Mouse (Mus musculus): ENCODE results near the gene Mettl23.

Mettl23 gene

DNA sequence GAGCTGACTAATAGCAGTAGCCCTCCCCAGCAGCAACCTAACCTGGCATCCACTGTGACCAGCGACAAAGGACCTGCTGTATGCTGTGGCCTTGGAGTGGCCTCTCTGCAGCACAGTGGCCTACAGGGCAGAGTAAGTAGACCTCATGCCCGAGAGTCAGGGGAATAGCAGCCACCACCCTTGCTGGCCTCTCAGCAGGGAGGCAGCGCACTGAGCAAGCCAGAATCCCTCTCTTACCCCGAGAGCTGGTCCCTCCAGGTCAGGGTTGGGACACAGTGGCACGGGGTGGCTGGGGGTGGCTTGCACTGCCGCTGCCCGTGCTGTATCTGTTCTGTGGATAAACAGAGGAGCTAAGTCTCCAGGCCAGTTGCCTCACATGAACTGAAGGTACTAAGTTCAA, 3.5 kb upstream of the Mettl23 start:
- in situ Hi-C loops (cut with MboI; ENCODE audit: unreplicated experiment in 2 of 2), result loop anchor here in 1 of 2 experiments (25.0 kb wide), 1 partner anchor 477 kb away; no protein-coding TSS in a partner anchor

GRCm38 (mm10) chr11:116840748-116841147, 2.3 kb upstream of the Mettl23 start:
- in situ Hi-C loops (cut with MboI; ENCODE audit: unreplicated experiment in 2 of 2), result loop anchor here (10.0 to 25.0 kb wide), 2 partner anchors 478 to 816 kb away; partner anchors contain the start of gene H3f3b (in 1 of the 2)

- in situ Hi-C loops (cut with MboI; ENCODE audit: unreplicated experiment in 2 of 2), result loop anchor here (10.0 to 25.0 kb wide), 2 partner anchors 480 to 818 kb away; partner anchors contain the start of gene H3f3b (in 1 of the 2)
Observed at GRCm38 (mm10) chr11:116842531-116843260, 382 bp upstream of the Mettl23 start.

DNA sequence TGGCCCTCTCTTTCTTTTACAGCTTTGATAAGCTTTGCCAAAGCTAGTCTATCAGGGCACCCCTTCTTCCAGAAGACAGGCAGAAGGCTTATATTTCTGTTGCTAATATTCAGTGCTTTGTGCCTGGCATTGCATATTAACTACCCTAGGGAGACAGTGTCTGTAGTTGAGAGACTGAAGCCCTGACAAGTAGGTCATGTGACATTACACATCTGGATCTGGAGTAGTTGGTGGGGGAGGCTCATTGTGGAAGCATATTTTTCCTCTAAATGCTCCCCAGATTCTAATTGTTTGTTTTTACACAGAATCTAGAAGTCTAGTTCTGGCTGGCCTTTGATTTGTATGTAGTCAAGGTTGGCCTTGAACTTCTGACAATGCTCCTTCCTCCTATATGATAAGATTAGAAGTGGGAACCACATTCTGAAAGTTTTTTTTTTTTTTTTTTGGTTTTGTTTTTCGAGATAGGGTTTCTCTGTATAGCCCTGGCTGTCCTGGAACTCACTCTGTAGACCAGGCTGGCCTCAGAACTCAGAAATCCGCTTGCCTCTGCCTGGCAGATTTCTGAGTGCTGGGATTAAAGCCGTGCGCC, 3.6 kb downstream of the Mettl23 start:
- in situ Hi-C loops (cut with MboI; ENCODE audit: unreplicated experiment in 2 of 2), result loop anchor here (10.0 to 25.0 kb wide), 2 partner anchors 484 to 822 kb away; partner anchors contain the start of gene H3f3b (in 1 of the 2)

- in situ Hi-C loops (cut with MboI; ENCODE audit: unreplicated experiment in 2 of 2), result loop anchor here (10.0 to 25.0 kb wide), 2 partner anchors 485 to 823 kb away; partner anchors contain the start of gene H3f3b (in 1 of the 2)
Observed at GRCm38 (mm10) chr11:116847187-116848085, 4.4 kb downstream of the Mettl23 start.

DNA sequence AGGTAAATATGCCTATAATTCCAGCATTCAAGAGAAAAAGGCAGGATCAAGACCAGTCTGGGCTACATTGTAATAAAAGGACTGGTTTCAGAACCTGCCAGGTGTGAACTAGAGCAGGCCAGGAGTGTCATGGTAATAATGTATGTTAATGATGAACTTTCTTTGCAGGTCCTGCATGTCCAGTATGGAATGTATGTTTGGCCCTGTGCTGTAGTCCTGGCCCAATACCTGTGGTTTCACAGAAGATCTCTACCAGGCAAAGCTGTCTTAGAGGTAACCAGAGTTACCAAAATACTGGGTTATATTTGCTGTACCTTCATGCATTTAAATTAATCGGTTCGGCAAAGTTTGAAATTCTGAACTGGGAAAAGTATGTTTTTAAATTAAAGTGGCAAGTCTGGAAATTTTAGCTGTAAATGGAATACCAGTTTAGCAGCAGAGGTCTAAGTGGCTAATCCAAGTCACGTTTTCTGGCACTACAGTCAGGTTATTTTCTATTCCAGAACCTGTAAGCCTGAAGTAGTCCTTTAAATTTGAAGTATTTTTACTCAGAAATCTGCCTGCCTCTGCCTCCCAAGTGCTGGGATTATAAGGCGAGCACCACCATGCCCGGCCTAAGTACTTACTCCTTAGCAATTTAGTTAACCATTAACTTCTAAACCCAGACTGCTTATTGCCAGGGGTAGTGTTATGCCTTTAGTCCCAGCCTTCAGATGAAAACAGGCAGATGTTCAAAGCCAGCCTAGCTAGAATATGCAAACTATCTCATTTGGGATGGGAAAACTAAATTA, 5.2 kb downstream of the Mettl23 start:
- in situ Hi-C loops (cut with MboI; ENCODE audit: unreplicated experiment in 2 of 2), result loop anchor here (10.0 to 25.0 kb wide), 2 partner anchors 486 to 823 kb away; partner anchors contain the start of gene H3f3b (in 1 of the 2)

DNA sequence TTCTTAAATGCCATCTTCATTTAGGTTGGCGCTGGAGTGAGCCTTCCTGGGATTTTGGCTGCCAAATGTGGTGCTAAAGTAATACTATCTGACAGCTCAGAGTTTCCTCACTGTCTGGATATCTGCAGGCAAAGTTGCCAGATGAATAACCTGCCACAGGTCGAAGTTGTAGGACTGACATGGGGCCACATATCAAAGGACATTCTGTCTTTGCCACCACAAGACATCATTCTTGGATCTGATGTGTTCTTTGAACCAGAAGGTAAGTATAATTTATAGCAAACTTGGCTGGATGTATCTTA, 5.8 kb downstream of the Mettl23 start:
- in situ Hi-C loops (cut with MboI; ENCODE audit: unreplicated experiment in 2 of 2), result loop anchor here (10.0 to 25.0 kb wide), 2 partner anchors 487 to 824 kb away; partner anchors contain the start of gene H3f3b (in 1 of the 2)

GRCm38 (mm10) chr11:116849587-116849986, 6.5 kb downstream of the Mettl23 start:
- in situ Hi-C loops (cut with MboI; ENCODE audit: unreplicated experiment in 2 of 2), result loop anchor here (10.0 to 25.0 kb wide), 2 partner anchors 487 to 825 kb away; partner anchors contain the start of gene H3f3b (in 1 of the 2)

- in situ Hi-C loops (cut with MboI; ENCODE audit: unreplicated experiment in 2 of 2), result loop anchor here in 1 of 2 experiments (25.0 kb wide), 1 partner anchor 987 kb away; the partner anchor contains the start of genes Afmid, Birc5 and Tk1
Observed at GRCm38 (mm10) chr11:116850085-116850484, 7.0 kb downstream of the Mettl23 start.

DNA sequence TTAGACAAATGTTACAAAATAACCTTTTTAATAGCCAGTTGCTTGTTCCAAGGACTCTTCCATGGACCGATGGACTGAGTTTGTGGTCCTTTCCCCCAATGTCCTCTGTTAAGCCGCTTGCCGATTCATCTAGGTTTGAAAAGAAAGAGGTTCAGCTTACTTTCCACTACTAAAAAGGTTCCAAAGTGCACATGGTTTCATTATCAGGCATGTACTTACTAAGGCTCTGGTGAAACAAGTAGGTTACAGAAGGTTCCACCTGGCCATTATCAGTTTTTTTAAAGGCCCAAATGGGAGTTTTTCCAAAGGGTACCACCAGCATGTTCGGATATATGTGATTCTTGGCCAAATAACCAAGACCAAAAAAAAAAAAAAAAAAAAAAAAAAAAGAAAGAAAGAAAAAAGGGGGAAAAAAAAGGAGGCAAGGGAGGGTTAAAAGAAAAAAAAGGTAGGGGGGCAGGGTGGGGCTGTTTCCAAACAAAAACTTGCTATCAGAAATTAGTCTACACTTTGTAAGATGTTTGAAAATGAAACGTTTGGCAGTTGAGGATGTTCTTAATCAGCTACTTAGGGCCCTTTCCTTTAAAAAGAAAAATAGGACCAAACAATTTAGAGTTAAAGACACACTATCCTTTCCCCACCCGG, 7.9 kb downstream of the Mettl23 start:
- in situ Hi-C loops (cut with MboI; ENCODE audit: unreplicated experiment in 2 of 2), result loop anchor here in 1 of 2 experiments (25.0 kb wide), 1 partner anchor 986 kb away; the partner anchor contains the start of genes Afmid, Birc5 and Tk1

DNA sequence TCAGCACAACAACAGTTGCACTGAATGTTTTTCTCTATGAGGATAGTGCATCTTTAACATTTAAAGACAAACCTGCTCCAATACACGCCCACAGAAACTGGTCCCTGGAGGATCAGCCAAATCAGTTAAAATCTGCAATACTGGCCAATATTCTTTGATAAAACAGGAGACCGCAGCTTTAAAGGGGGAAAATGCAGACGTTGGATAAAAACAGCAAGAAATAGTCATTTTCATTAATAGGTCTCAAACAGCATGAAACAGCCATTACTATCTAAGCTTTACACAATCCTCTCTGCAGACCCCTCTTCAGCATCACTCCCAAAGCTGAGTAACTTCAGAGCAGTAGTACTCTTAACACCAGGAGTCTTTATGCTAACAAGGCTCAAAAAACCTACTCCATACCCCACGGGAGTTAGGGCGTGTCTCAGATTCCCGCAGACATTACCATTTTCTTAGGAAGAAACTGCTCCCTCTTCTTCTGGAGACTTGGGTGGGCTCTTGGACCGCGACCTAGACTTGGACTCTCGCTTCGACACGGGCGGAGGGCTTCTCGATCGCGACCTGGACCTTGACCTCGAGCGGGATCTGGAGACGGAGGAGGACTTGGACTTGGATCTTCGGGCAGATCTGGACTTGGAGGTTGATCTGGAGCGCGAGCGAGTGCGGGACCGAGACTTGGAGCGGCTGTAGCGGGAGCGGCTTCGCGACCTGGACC, 8.7 kb downstream of the Mettl23 start:
- in situ Hi-C loops (cut with MboI; ENCODE audit: unreplicated experiment in 2 of 2), result loop anchor here in 1 of 2 experiments (25.0 kb wide), 1 partner anchor 986 kb away; the partner anchor contains the start of genes Afmid, Birc5 and Tk1

GRCm38 (mm10) chr11:116852291-116852890, 9.3 kb downstream of the Mettl23 start, which contains the start of gene Mfsd11:
Gene Mfsd11, plus strand, starts transcription at chr11:116852440.
- in situ Hi-C loops (cut with MboI; ENCODE audit: unreplicated experiment in 2 of 2), result loop anchor here in 1 of 2 experiments (25.0 kb wide), 1 partner anchor 985 kb away; the partner anchor contains the start of genes Afmid, Birc5 and Tk1

DNA sequence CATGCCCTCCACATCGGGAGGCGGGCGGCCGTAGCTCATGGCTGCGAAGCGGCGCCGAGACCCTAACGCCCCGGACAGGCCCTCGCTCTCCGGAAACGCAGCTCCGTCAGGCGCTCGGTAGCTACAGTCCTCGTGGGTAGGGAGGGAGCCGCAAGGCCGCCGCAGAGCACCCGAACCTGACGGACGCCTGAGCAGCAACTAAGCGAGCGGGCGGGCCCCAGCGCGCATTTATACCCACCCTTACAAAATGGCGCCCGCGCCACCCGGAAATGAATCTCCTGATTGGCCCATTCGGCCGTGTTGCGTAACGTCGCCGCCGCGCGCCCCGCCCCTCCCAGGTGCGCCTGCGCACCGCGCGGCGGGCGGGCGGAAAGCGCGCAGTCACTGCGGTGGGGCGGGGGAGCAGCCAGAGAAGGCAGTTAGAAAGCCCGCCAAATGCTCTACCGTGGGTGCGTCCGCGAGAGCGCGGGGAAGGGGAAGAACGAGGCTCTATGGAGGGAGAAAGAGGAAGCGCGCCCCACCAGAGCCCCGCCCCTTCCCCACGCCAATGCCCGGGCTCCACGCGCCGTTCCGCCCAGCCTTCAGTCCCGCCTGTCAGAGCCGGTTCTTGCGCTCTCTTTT, 9.9 kb downstream of the Mettl23 start, which contains the start of gene Srsf2:
Srsf2 (minus strand) TSS at position 204 of the 621 bp plus-strand sequence.
- in situ Hi-C loops (cut with MboI; ENCODE audit: unreplicated experiment in 2 of 2), result loop anchor here in 1 of 2 experiments (25.0 kb wide), 1 partner anchor 984 kb away; the partner anchor contains the start of genes Afmid, Birc5 and Tk1

- in situ Hi-C loops (cut with MboI; ENCODE audit: unreplicated experiment in 2 of 2), result loop anchor here in 1 of 2 experiments (25.0 kb wide), 1 partner anchor 984 kb away; the partner anchor contains the start of genes Afmid, Birc5 and Tk1
Observed at GRCm38 (mm10) chr11:116853512-116853928, 10.4 kb downstream of the Mettl23 start.

GRCm38 (mm10) chr11:116854279-116854678, 11.2 kb downstream of the Mettl23 start:
- in situ Hi-C loops (cut with MboI; ENCODE audit: unreplicated experiment in 2 of 2), result loop anchor here in 1 of 2 experiments (25.0 kb wide), 1 partner anchor 983 kb away; the partner anchor contains the start of genes Afmid, Birc5 and Tk1

DNA sequence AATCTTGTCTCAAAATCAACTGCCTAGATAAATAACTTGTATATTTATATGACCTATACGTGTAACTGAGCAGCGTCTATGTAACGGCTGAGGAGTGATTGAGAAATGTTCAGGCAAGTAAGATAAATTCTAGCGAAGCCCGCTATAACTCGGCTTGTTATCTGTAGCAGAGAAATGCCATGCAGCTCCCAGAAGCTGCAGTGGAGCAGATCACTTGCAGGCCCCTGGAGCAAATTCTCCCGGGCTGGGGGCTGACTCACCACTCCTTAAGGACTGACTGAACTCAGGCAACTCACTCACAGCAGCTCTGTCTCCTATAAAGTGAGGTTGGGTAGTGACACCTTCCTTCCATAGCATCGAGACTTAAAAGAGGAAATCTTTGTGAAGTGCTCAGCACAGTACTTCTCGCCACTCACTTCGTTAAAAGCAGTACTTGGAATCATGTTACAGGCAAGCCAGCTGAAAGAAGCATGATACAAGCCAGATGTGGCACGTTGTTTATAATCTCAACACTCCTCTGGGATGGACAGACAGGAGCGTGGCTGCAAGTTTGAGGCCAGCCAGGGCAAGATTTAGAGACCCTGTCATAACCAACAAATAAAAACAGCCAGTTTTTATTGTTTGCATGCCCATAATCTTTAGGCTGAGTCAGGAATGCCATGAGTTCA, 14.2 kb downstream of the Mettl23 start:
- in situ Hi-C loops (cut with MboI; ENCODE audit: unreplicated experiment in 2 of 2), result loop anchor here in 1 of 2 experiments (25.0 kb wide), 1 partner anchor 980 kb away; the partner anchor contains the start of genes Afmid, Birc5 and Tk1
